Mouse (Mus musculus) cortical plate, adult 2 months (tissue): ENCODE data around the gene Med31.

Experiments used
- CTCF ChIP-seq: fragments of 200-500 bp; IDR thresholded peaks from 2 replicates; pipeline ENCODE4 v1.5.1; 2011; ENCODE audit warnings: mild to moderate bottlenecking, control low read depth, low read length; ENCODE audit not compliant: insufficient read depth; ENCODE audit errors: extremely low read depth
- POLR2A ChIP-seq: fragments of 200-500 bp; IDR thresholded peaks from 2 replicates; pipeline ENCODE4 v1.6.1; 2011; ENCODE audit warnings: mild to moderate bottlenecking, low read length, control low read depth; ENCODE audit not compliant: insufficient read depth; ENCODE audit errors: extremely low read depth

DNA sequence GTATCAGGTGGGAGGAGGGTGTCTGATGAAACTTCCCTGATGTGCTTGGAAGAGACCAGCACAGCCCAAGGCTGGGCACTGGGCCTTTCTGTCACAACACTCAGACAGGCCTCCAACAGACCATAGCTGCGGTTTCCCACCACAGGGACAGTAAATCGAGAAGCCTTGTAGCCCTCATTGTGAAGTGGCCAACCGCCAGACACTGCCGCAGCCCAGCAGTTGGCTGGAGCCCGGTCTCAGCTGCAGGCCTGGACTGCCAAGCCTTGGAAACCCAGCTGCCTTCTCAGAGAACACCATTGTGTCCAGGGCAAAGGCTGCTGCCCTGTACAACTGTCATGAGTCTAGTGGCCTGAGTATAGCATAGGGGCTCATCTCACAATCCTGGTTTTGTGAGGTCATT lies 18.6 kb upstream of the Med31 start:
- TF ChIP-seq POLR2A (no peak), CTCF (no peak)
